Mouse (Mus musculus) erythroblast, embryonic 14.5 days (primary cell): ENCODE measurements around the gene Tnfaip2. TPM values are rescaled to one million over a fixed set of nuclear protein-coding genes. Genes with fewer than 3 reads are reported as not detected.

Experiments
- H3K27me3 ChIP-seq: 2 replicates; pipeline ENCODE4 v1.6.1; 2012; ENCODE audit warnings: inconsistent platforms; ENCODE audit not compliant: control insufficient read depth
- H3K36me3 ChIP-seq: 2 replicates; pipeline ENCODE4 v1.6.1; 2012; ENCODE audit warnings: mild to moderate bottlenecking, inconsistent platforms; ENCODE audit not compliant: control insufficient read depth
- H3K4me1 ChIP-seq: 2 replicates; pipeline ENCODE4 v1.6.1; 2012; ENCODE audit warnings: inconsistent platforms; ENCODE audit not compliant: control insufficient read depth
- H3K4me3 ChIP-seq: replicated peaks from 2 replicates; pipeline ENCODE3; 2012; ENCODE audit warnings: moderate library complexity, mild to moderate bottlenecking, inconsistent platforms
- H3K9me3 ChIP-seq: 2 replicates; pipeline ENCODE4 v1.6.1; 2012; ENCODE audit warnings: low read length, inconsistent platforms, mixed read lengths; ENCODE audit not compliant: control insufficient read depth
- GATA1 ChIP-seq: IDR thresholded peaks from 2 replicates; pipeline ENCODE4 v1.6.1; 2012; ENCODE audit warnings: low read length, inconsistent platforms, mixed read lengths
- TAL1 ChIP-seq: IDR thresholded peaks from 3 replicates; pipeline ENCODE4 v1.6.1; 2012; ENCODE audit warnings: low read length, inconsistent platforms, mixed read lengths
- polyA plus RNA-seq: library from polyadenylated mRNA; stranded (reverse); fragments of >175 nt; gene quantifications from 2 replicates; pipeline ENCODE4 v1.2.3, GENCODE M21; 2012

Tnfaip2 gene
- polyA plus RNA-seq, 1 experiment, result 9.0 TPM

- Histone ChIP-seq H3K4me1 (peaks cover 50% of the 10 kb centered on the region), H3K36me3 (peaks cover 6% of the 10 kb centered on the region; the same call in 1 of the 2 replicates), H3K4me3 (no peak overlapping the region), H3K9me3 (peaks cover 10% of the 10 kb centered on the region; the same call in 1 of the 2 replicates), H3K27me3 (peaks cover 95% of the 10 kb centered on the region)
- TF ChIP-seq GATA1 (no peak), TAL1 (no peak)
These were observed 17.0 kb upstream of the Tnfaip2 start for GRCm38 (mm10) chr12:111425258-111425657.

- H3K36me3 ChIP-seq, result peaks cover 6% of the 10 kb centered on the region; the same call in 1 of the 2 replicates
- H3K4me1 ChIP-seq, result peaks cover 52% of the 10 kb centered on the region
- H3K4me3 ChIP-seq, result no peak overlapping the region
- peaks cover 10% of the 10 kb centered on the region; the same call in 1 of the 2 replicates for H3K9me3 ChIP-seq
- TF ChIP-seq GATA1, result no peak
- TF ChIP-seq TAL1, result no peak
- H3K27me3 ChIP-seq, result peaks cover 96% of the 10 kb centered on the region
These were observed 16.3 kb upstream of the Tnfaip2 start for GRCm38 (mm10) chr12:111425789-111426460.

DNA sequence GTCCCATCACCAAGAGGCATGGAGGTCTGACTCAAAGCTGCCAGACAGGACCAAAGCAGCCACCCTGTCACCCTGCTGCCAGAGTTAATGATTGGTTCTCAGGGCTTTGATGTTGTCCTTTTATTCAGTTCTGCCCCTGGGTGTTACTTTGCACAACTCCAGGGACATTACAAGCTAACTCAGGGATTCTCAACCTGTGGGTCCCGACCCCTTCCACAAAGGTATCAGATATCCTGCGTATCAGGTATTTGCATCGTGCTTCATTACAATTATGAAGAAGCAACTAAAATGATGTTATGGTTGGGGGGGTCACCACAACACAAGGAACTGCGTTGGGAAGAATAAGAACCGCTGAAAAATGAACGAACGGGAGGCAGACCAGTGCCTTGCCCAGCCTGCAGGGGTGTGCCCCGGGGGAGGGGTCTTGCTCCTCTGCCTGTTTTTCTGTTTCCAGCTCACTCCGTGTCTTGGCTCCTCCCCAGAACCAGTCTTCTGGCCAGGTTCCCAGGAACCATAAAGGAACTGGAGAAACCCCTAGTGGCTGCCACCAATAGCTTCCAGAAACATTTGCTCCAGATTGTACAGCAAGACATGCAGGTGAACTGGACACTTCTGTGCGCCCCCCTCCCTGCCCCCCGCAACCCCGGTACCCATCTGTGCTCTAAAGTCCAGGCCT is 14.7 kb upstream of the Tnfaip2 start:
- no peak overlapping the region for H3K4me3 ChIP-seq
- H3K36me3 ChIP-seq, result peaks cover 6% of the 10 kb centered on the region; the same call in 1 of the 2 replicates
- H3K27me3 ChIP-seq, result peaks cover 88% of the 10 kb centered on the region

DNA sequence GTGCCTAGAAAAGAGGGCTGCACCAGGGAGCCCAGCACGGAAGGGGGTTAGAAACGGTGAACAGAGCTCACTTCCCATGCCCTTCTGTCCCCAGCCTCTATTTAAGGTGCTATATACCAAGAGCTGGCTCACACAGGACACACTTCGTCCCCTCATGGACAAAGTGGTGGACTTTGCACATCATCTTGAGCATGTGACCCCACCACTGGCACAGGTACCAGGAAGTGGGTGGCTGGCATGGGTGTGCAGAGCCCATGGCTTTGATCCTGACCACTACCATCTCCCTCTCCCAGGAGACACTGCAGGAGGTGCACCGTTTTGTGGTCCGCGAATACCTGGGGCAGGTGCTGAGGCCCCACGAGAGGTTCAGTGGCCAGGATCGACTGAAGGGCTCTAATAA is 13.9 kb upstream of the Tnfaip2 start:
- Histone ChIP-seq H3K4me1 (peaks cover 64% of the 10 kb centered on the region), H3K27me3 (peaks cover 80% of the 10 kb centered on the region), H3K9me3 (peaks cover 10% of the 10 kb centered on the region; the same call in 1 of the 2 replicates), H3K36me3 (peaks cover 6% of the 10 kb centered on the region; the same call in 1 of the 2 replicates), H3K4me3 (no peak overlapping the region)
- TF ChIP-seq GATA1, result no peak
- no peak for TF ChIP-seq TAL1

More for the DNA sequence above, 14.7 kb upstream of the Tnfaip2 start:
- Histone ChIP-seq H3K9me3 (peaks cover 10% of the 10 kb centered on the region; the same call in 1 of the 2 replicates), H3K4me1 (peaks cover 56% of the 10 kb centered on the region)
- TF ChIP-seq GATA1 (no peak), TAL1 (no peak)

DNA sequence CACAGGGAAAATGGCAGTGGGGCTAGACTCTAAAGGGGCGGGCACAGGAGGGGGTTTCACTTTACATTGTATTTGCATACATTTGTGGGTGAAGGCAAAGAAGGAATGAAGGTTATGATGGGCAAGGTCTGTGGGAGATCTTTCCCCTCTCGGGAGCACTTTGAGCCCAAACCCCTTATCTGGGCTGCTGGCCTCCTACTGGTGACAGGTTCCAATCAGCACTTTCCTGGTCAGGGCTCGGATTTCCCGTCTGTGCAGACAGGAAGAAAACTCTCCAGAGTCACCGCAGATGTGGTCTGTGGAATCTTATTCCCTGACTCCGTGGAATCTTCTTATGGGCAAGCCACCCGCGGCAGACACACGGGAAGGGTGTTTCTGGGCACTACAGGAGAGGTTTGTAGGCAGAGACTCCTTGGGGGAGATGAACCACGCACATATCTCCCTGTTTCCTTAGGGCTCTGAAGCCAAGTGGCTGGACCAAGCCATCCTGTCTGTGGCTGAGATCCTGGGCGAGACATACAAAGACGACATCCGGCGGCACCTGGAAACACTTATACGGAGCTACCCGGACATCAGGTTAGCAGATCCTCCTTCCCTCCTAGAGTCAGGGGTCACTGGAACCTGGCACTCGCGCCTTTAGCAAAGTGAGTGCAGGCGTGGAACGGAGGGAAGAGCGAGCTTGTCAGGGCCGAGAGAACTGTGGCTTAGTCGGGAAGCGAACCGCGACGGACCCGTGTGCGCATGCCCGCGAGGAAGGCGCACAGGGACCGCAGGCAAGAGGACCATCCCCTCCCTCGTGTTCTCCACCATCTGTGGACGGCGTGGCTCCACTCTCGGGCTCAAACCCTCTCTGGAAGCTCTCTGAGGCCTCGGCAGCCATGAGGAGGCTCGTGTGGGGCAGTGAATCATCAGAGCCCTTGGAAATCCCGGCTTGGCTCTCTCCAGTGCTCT is 13.0 kb upstream of the Tnfaip2 start:
- peaks cover 7% of the 10 kb centered on the region for H3K36me3 ChIP-seq
- H3K4me1 ChIP-seq, result peaks cover 73% of the 10 kb centered on the region
- H3K4me3 ChIP-seq, result peak overlapping the region; percentile 52
- no peak for TF ChIP-seq TAL1
- TF ChIP-seq GATA1, result no peak; the same call in 1 of the 2 replicates
- H3K9me3 ChIP-seq, result peaks cover 7% of the 10 kb centered on the region; the same call in 1 of the 2 replicates
- peaks cover 71% of the 10 kb centered on the region for H3K27me3 ChIP-seq

DNA sequence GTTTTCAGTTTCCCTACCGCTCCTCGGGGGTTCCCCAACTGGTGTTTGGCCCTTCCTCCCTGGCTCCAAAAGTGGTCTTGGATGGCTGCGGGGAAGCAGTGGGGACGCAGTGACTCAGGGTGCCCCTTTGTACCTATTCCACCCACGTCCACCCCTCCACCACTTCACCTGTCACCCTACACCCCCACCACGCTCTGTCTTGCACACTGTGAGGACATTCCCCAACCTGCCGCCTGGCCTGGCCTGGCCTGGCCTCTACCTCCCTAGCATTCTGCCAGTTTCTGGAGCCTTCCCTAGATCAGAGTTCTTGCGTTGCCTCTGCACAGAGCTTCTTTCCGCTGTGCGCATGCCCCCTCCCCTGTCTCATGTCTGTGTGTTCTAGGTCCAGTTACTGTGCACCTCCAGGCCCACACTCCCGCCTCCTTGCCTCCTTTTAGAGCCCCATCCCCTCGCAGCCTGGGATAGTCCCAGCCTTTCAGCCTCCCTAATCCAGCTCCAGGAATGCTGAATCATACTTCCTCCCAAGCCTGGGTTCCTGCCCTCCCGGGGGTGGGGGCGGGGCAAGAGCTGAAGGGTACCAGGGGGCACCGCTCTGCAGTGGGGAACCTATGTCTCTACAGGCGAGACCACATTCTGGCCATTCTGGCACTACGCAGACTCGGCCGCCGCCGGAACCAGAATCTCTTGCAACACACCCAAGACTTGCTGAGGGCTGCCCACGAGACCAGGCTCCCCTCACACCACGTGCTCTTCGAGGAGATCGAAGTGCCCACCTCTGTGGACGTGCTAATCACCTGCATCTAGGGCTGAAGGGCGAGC is 12.0 kb upstream of the Tnfaip2 start:
- TF ChIP-seq TAL1 (no peak), GATA1 (no peak)
- peaks cover 7% of the 10 kb centered on the region; the same call in 1 of the 2 replicates for H3K9me3 ChIP-seq
- peaks cover 83% of the 10 kb centered on the region for H3K4me1 ChIP-seq
- peaks cover 61% of the 10 kb centered on the region for H3K27me3 ChIP-seq
- H3K4me3 ChIP-seq, result peak overlapping the region; percentile 52
- H3K36me3 ChIP-seq, result peaks cover 9% of the 10 kb centered on the region

GRCm38 (mm10) chr12:111430868-111431817 is 11.1 kb upstream of the Tnfaip2 start:
- Histone ChIP-seq H3K9me3 (peaks cover 7% of the 10 kb centered on the region; the same call in 1 of the 2 replicates), H3K36me3 (peaks cover 9% of the 10 kb centered on the region), H3K27me3 (peaks cover 52% of the 10 kb centered on the region), H3K4me1 (peaks cover 83% of the 10 kb centered on the region), H3K4me3 (no peak overlapping the region)
- TF ChIP-seq TAL1, result no peak
- TF ChIP-seq GATA1, result no peak
